Mouse (Mus musculus): Measurements from ENCODE around the gene Tceanc.
A peak's percentile ranks its signal among the peaks of the same experiment; 100 is the strongest.

The Tceanc gene

DNA sequence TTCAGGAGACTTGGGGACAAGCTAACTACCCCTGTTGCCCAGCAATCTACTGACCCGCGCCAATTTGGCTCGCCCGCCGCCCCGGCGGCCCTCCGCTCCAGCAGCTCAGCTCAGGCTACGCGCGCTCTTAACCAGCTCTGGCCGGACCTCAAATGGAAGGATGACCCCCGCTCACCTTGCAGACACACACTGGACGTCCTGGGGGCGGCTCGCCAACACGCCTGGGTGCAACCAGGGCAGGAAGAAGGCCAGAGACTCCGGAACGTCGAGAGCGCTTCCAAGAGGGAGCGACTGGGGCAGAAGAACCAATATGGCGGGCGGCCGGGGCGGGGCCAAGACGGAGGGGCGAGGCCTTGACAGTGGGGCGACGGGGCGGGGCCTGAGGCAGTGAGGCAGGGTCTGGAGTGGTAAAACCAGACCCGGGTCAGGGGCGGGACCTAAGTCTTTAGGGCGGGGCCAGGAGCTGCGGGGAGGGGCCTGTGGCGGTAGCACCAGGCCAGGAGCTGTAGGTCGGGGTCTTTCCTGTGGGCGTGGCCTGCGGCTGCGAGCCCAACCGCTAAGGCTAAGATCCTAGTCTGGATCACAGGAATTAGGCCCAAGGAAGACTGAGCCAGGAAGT is 38.9 kb downstream of the Tceanc start, which contains the start of gene Rab9:
Rab9 (minus strand) TSS at position 503 of the 619 bp plus-strand sequence.
- DNase-seq = peak; percentile 95

- peak; percentile 28 for DNase-seq
Observed at GRCm38 (mm10) chrX:166478631-166479364, 39.6 kb downstream of the Tceanc start.

- DNase-seq = peak; percentile 17
Observed at GRCm38 (mm10) chrX:166477393-166477792, 41.0 kb downstream of the Tceanc start.

- DNase-seq = no peak
Observed at GRCm38 (mm10) chrX:166472612-166473011, 45.8 kb downstream of the Tceanc start.

DNA sequence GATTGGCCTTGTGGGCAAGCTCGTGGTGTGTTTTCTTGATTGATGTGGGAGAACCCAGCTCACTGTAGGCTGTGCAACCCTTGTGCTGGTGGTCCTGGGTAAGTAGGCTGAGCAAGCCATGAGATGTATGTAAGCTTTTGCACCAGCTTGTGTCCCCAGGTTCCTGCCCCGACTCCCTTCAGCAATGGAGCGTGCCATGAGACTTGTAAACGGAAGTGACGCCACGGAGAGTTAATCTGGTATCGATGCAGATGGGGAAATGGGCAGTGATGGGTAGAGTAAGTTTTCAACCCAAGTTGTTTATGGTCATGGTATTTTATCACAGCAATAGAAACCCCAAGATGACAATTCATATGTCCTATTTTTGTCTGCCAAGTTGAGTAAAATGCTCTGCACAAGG is 50.0 kb downstream of the Tceanc start:
- DNase-seq = no peak

GRCm38 (mm10) chrX:166455525-166455924 is 62.8 kb downstream of the Tceanc start:
- no peak for DNase-seq

GRCm38 (mm10) chrX:166454331-166454730 is 64.0 kb downstream of the Tceanc start:
- DNase-seq = no peak

DNA sequence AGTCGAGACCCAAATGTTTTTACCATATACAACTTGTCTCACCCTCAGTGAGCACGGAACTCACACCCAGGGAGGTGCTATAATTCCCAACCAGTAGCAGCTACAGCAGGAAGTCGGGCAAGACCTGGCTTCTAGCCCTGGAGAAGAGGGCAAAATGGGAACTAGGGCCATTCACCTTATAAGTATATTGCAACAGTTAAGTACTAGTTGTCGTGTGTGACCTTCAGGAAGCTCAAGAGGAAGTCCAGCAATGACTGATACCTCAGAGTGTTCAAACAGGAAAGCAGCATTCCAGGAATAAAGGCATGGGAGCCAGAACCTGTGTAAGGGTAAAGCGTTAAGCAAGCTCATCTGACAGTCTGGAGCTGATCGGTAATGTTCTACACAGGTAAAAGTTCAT is 64.8 kb downstream of the Tceanc start:
- DNase-seq = no peak
